Mouse (Mus musculus): Measurements from ENCODE around the gene Nrm.

The Nrm gene

GRCm38 (mm10) chr17:35861198-35861857 lies at the start of gene Nrm:
Nrm (plus strand) TSS chr17:35861318.
- DNase-seq = peak; percentile 93 to 95

- DNase-seq = no peak
These were observed 48.8 kb upstream of the Nrm start for GRCm38 (mm10) chr17:35812307-35812706.

DNA sequence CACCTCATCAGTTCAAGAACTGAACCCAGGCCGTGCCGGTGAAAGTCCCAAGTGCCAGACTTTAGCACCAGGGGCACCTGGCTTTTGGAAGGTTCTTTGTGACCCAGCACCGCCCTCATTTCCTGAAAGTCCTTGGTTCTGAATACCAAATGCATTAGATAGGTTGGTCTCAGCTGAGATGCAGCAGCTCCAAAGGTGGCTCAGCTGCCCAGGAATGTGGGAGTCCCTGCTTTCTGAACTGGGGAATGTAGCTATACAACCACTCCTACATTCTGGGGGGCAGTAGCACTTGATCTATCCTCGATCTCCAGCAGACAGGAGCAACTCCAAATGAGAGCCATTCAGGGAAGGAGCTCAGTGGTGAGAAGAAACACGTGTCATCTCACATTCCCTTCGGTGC lies 48.4 kb upstream of the Nrm start:
- DNase-seq = no peak

- DNase-seq = peak; percentile 75 to 79
These were observed 47.9 kb upstream of the Nrm start for GRCm38 (mm10) chr17:35813245-35813647.

DNA sequence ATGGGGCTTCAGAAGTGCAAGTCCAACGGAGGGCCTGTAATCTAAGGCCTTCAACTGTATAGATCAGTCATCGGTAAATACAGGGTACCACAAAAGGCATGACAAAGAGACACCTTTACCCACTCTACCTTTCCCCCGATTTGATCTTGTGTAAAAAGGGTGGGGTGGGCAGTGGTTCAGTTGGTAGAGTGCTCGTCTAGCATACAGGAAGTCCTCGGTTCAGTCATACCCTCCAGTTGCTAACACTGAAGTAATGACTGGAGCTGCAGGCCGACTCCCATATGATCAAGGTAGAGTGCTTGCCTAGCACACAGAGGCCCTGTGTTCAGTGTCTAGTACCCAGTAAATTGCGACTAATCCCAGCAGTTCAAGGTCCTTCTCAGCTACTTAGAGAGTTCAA lies 47.5 kb upstream of the Nrm start:
- no peak for DNase-seq

- DNase-seq = no peak
These were observed 46.4 kb upstream of the Nrm start for GRCm38 (mm10) chr17:35814678-35815077.

DNA sequence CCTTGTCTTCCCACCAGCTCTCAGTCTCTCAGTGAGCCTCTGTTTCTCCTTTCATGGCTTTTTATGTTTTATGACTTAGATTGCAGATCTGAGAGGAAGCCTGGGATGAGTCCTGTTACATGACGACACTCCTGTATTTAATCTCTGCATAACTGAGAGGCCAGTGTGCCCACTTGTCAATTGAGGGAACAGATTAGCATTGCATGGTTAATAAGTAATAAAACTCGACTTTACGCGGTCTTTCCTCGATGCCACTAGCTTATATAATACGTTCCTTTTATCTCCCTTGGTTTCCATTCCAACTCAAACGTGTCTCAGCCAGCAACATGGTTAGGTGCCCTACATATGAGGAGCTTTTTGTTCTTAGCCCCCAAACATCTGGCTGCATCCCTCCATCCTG lies 45.3 kb upstream of the Nrm start:
- DNase-seq = no peak

GRCm38 (mm10) chr17:35816686-35817085 lies 44.4 kb upstream of the Nrm start:
- DNase-seq = no peak

GRCm38 (mm10) chr17:35817226-35817625 lies 43.9 kb upstream of the Nrm start:
- DNase-seq = no peak

GRCm38 (mm10) chr17:35820111-35820510 lies 41.0 kb upstream of the Nrm start:
- no peak for DNase-seq

DNA sequence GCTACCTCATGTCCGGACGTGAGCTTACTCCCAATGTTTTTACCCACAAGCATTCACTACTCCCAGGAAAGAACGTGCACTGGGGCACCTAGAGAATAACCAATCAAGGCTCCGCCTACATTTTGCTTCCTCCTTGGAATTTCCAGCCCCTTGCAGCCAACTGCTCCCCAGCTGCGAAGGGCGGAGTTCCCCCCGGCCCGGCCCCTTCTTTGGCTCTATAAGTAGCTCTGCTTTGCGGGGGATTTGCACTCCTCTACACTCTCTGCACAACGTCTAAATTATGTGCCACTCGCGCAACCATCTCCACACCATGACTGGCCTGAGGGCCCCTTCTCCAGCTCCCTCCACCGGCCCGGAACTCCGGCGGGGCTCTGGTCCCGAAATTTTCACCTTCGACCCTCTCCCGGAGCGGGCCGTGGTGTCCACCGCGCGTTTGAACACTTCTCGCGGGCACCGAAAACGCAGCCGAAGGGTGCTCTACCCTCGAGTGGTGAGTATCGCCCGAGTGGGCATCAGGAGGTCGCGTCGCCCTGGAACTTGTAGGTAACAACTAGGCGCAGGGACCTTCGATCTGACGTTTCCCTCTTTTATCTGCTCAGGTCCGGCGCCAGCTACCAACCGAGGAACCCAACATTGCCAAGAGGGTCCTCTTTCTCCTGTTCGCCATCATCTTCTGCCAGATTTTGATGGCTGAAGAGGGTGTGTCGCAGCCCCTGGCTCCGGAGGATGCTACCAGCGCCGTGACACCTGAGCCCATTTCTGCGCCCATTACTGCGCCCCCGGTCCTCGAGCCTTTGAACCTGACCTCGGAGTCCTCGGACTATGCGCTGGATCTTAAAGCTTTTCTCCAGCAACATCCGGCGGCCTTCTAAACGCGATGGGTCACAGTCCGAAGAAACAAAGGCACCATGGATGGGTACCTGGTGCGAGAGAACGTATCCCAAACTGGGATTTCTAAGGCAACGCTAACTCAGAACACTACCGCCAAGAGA lies 39.4 kb upstream of the Nrm start, which contains the start of gene Ier3:
Gene Ier3 (plus strand): TSS at position 246 of the 992 bp plus-strand sequence.
- peak; percentile 81 to 86 for DNase-seq

DNA sequence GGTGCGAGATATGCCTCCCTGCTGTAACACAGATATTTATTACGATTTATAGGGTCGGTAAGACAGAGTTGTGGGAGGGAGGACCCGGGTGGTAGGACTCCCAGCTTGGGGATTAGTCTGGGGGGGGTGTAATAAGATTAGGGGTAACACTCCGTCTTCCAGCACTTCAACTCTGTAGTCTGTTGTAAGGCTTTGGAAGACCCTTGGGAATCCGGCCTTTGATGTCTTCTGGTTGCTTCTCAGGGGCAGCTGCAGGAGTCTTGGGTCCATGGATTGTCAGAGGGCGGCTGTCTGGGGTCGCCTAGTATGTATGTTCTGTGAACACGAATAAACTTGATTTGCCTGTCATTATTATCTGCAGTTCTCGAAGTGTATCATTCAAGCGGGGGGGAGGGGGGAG lies 38.6 kb upstream of the Nrm start:
- no peak for DNase-seq

DNA sequence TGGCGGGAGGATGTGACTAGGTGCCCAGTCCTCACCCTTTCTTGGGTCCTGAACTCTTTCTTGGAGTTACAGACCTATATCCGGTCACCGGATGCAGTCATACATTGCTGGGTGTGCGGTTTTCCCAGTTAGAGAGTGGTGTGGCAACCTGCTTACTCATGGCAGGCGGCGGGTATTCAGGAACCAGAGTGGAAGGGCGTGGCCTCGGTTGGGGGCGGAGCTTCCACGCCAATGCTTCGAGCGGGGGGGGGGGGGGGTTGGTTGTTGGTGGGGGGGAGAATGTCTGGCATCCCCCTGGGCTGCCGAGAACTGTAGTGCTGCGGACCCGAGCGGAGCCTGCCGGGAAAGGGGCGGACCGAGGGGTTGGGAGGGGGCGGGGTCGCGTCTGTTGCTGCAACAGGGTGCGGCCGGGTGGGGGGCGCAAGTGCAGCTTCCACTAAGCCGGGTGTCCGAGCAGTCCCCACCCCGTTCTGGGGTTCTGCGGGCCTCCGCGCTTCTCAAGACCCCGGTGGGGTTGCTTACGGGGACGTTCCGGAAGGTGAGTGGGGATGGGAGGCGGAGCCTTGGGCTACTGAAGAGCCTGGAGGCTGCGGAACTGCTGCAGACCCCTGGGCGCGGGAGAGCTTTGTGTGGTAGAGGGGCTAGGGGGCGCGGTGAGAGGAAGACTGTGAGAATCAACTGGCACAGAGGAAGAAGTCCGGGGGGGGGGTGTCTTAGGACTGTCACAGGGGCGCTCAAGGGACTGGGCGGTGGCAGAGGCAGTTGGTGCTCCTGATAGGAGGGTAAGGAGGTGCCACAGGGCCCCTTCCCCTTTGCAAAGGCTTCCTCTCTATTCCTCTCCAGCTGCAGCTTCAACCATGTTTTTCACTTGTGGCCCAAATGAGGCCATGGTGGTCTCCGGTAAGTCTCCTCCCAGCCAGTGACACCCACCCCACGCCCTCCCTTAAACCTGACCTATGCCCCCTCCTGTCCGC lies 37.9 kb upstream of the Nrm start, which contains the start of gene Flot1:
Gene Flot1 (plus strand): TSS at position 267 of the 974 bp plus-strand sequence.
- peak; percentile 88 to 92 for DNase-seq

DNA sequence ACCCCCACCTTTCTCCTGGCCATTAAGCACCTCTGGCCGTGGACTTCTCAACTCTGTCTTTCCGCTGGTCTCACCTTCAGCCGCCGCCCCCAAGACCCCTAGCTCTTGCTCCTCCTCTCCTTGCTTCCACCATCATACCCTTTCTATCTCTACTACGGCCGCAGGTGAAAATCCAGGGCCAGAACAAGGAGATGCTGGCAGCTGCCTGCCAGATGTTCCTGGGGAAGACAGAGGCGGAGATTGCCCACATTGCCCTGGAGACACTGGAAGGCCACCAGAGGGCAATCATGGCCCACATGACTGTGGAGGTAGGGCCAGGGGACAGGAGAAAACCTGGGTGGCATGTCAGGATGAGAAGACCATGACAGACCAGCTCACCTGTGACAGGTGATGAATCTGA lies 36.7 kb upstream of the Nrm start:
- DNase-seq = peak in 1 of 2 experiments; percentile 38

DNA sequence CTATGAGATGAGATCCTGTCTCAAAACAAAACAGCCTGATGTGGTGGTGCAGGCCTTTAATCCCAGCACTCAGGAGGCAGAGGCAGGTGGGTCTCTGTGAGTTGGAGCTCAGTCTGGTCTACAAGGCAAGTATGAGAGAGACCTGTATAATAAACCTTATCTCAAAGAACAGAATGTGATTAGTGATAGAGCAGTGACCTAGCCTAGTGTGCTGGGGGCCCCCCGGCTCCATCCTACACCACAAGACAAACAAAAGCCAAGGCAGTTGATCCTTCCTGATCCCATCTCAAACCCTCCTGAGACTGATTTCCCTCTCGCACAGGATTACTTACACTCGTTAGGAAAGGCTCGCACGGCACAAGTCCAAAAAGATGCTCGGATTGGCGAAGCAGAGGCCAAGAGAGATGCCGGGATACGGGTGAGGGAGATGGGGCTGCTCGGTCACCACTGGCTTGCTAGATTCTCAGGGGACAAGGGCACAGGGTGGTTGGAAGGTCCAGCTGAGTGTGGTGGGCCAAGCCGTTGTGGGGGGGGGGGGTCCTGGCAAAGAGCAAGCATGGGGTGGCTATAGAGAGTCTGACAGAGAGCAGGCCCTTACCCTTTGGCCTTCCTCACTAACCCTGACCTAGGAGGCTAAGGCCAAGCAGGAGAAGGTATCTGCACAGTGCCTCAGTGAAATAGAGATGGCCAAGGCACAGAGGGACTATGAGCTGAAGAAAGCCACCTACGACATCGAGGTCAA lies 35.8 kb upstream of the Nrm start:
- no peak for DNase-seq

DNA sequence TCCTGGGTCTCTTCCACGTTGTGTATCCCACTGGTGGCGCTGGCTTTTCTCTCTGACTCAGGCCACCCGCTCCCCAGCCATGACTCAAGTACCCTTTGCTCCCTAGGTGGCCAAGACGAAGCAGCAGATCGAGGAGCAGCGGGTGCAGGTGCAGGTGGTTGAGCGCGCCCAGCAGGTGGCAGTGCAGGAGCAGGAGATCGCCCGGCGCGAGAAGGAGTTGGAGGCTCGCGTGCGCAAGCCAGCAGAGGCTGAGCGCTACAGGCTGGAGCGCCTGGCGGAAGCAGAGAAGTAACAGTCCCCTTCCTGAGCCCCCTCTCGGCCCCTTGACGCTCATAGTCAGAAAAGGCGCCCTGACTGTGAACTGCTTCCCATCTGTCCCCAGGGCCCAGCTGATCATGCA lies 31.4 kb upstream of the Nrm start:
- peak; percentile 87 to 88 for DNase-seq

GRCm38 (mm10) chr17:35832400-35833238 lies 28.5 kb upstream of the Nrm start:
- peak in 1 of 2 experiments; percentile 12 for DNase-seq

- peak; percentile 49 to 53 for DNase-seq
These were observed 27.8 kb upstream of the Nrm start for GRCm38 (mm10) chr17:35833239-35833751.

DNA sequence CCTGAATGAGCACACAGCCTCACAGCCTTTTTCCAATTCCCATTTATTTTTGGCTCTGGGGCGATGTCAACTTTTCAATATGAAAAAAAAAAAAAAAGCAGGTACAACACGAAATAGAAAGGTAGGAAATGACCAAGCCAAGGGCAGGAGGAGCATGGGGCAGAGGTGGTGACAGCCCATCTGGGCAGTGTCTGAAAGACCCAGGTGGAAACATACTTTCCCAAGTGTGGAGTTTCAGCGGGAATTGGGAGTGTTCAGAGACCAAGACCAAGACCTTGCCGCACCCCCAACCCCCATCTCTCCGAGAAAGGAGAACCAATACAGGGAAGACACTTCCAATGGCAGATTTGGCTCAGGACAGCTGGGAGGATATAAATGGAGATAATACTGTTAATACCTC lies 27.2 kb upstream of the Nrm start:
- DNase-seq = no peak

DNA sequence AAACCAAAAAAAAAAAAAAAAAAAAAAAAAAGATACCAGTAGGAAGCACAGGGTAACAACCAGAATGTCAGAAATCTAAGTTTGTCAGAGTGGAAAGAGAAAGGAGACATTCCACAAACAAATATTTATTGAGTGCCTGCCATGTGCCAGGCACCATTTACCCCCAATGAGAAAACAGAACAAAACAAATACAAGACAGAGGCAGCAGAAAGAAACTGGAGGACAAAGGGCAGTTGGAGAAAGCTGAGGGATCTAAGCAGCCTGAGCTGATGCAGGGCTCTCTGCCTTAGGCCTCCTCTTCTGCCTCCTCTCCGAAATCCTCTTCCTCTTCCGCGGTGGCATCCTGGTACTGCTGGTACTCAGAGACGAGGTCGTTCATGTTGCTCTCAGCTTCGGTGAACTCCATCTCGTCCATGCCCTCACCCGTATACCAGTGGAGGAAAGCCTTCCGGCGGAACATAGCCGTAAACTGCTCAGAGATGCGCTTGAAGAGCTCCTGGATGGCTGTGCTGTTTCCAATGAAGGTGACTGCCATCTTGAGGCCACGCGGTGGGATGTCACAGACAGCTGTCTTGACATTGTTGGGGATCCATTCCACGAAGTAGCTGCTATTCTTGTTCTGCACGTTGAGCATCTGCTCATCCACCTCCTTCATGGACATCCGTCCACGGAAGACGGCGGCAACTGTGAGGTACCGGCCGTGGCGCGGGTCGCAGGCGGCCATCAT lies 26.3 kb upstream of the Nrm start:
- peak; percentile 68 to 69 for DNase-seq
